Mouse (Mus musculus) retina, embryonic 14.5 days (tissue): ENCODE results near the gene Scgb2b19.
"Not testable (repeated sequence)": the region's sequence is repeated elsewhere in the genome, so short reads cannot be mapped to it uniquely, and the experiment has no call there.

Experiments used
- DNase-seq: peaks from one replicate; pipeline ENCODE4 v3.0.0-alpha.2; 2015; ENCODE audit warnings: low spot score

The Scgb2b19 gene

GRCm38 (mm10) chr7:33280238-33280637 lies at the start of gene Scgb2b19:
Gene Scgb2b19, minus strand, starts transcription at chr7:33280338.
- not testable (repeated sequence) for DNase-seq

DNA sequence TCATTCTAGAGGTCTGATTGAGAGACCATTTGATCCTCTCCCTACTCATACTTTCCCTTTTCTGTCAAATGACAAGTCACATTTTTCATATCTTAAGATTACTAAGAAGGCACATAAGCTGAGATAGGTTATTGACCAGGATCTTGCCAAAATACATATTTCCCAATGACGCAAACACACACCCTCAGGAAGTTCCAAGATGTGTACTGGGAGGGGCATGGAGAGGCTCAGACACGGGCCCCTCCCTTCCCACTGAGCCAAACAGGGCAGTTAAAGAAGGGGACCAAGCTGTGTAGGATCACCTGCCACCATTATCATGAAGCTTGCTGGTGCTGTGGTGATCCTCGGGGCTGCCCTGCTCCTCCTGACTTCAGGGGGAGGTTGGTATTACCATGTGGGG lies 6.9 kb upstream of the Scgb2b19 start, which contains the start of gene Scgb1b19:
TSS of gene Scgb1b19 (plus strand) at position 301 of the 400 bp plus-strand sequence.
- not testable (repeated sequence) for DNase-seq
